Mouse (Mus musculus) urinary bladder, postnatal 36 days (tissue): Measurements from ENCODE around the gene Gm43517.

Source experiments
- DNase-seq, 2 experiments: peaks; one replicate each; pipeline ENCODE4 v3.0.0; 2022; ENCODE audit warnings: low spot score in 2 of 2, mixed read lengths in 1 of 2

Gene Gm43517

DNA sequence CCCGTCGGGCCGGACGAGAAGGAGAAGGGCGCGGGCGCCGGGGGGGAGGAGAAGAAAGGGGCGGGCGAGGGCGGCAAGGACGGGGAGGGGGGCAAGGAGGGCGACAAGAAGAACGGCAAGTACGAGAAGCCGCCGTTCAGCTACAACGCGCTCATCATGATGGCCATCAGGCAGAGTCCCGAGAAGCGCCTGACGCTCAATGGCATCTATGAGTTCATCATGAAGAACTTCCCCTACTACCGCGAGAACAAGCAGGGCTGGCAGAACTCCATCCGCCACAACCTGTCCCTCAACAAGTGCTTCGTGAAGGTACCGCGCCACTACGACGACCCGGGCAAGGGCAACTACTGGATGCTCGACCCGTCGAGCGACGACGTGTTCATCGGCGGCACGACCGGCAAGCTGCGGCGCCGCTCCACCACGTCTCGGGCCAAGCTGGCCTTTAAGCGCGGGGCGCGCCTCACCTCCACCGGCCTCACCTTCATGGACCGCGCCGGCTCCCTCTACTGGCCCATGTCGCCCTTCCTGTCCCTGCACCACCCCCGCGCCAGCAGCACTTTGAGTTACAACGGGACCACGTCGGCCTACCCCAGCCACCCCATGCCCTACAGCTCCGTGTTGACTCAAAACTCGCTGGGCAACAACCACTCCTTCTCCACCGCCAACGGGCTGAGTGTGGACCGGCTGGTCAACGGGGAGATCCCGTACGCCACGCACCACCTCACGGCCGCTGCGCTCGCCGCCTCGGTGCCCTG, at the start of gene Gm43517:
Gm43517 (plus strand) TSS at position 299 of the 755 bp plus-strand sequence.
- no peak for DNase-seq

DNA sequence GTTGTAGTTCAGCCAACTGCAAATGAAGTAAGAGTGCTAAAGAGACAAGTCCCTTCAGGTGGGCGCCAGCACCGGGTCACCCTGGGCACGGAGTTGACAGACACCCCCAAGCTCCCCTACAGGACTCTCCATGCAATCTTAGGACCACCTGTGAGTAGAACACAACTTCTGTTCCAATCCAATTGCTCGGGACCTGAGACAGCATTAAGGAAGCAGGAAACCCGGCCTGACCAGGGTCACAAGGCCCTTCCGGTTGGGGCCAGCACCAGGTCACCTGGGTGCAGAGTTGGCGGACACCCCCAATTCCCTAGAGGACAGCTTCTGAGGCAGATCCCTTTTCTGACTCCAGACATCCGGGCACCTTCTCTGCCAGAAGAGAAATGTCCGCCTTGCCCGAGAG, 35.3 kb upstream of the Gm43517 start:
- no peak for DNase-seq

- no peak for DNase-seq
These were observed 16.0 kb upstream of the Gm43517 start for GRCm38 (mm10) chr12:49368931-49369330.

DNA sequence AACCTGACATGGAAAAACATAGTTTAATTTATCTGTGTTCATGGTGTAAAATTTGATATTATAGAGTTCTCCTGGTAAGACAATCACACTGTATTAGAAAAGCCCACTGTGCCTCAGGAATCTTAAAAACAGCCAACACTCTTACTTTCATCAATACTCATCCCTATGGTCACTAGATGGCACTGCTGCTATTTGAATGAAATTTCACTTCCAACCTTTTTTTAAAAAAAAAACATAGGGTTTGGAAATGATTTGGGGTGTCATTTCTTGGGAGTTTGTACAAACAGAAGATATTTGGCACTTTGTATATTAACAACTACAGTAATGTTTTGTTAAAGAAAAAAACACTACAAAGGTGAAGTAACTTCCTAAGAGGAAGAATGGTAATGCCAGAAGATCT, 12.8 kb upstream of the Gm43517 start:
- DNase-seq = no peak

GRCm38 (mm10) chr12:49373176-49373575, 11.8 kb upstream of the Gm43517 start:
- DNase-seq = no peak

DNA sequence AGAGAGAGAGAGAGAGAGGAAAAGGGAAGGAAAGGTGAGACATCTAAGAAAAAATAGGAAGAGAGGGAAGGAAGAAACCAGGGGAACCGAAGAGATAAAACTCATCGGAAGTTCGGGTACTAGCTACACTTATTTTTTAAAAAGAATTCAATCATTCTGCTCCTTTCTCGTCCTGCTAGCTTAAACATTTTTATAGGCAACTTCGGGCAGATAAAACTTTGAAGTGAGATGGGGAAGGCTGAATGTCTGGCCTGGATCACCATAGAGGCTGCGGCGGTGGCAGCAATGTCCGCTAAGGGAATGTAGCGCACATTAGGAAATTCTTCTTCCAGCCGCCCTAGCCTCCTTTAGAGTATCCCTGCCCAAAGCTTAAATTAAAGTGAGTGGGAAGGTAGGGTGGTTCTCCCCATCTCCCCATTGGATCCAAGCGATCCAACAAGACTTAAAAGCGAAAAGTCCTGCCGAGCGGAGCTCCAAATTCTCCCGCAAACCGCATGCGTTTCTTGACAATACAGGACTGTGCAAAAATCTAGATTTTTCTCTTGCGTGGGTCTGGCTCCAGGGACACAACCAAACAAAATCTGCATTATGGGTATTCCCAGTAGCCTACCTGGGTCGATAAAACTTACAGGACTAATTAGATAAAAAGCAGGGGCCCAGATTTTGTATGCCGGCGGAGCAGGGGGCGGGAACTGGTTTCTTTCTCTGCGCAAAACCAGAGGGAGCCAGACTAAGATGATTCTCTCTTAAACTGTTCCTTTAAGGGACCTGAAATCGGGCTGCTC, 11.0 kb upstream of the Gm43517 start:
- DNase-seq = no peak

DNA sequence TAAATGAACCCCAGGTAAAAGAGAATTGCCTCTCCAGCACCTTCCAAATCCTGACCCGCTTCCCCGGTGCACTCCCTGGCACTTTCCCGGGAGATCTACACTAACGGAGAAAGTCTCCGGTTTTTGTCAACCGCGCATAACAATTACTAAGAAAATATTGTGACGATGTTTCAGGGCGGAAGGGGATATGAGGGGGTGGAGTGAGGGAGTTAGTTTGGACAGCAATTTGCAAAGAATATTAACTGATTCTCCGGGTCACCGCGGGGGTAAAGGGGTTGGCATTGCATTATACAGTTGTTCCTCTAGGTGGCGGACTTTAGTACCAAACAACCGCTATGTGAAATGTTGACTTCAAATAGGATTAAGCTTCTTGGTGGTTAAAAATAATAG, 10.4 kb upstream of the Gm43517 start:
- no peak for DNase-seq

DNA sequence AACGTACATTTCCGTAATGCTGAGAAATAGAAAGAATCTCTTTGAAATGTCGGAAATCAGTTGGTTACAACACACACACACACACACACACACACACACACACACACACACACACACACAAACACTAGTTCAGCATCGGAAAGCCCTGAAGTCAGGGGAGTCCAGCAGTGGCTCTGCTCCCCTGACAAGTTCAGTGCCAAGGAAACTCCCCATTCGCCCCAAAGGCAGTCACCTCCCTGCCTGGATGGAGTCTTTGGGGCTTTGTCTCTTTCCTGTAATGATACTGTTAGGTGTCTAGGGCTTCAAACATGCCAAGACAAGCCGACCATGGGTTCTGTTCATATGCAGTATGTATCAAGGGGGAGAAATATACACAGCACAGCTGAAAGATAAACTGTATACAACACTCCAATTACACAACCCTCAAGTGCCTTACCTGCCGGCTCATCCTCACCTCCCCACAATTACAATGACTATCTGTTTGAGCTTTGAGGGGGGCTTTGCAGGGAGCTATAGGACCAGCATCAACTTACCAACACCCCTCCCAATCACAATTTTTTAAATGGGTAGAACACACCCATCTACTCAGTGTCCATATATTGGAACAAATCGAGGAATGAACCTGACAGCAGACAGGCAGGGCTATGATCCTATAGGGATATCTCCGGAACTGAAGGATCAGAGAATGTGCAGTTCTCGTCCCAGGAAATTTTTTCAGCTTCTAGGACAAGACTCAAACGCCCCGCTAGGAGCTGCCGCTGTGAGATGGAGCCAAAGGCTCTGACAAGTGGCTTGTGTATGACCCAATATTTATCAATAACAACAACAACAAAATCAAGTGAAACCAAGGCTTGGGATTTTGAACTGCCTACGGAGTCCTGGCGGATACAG, 9.3 kb upstream of the Gm43517 start:
- DNase-seq = no peak

DNA sequence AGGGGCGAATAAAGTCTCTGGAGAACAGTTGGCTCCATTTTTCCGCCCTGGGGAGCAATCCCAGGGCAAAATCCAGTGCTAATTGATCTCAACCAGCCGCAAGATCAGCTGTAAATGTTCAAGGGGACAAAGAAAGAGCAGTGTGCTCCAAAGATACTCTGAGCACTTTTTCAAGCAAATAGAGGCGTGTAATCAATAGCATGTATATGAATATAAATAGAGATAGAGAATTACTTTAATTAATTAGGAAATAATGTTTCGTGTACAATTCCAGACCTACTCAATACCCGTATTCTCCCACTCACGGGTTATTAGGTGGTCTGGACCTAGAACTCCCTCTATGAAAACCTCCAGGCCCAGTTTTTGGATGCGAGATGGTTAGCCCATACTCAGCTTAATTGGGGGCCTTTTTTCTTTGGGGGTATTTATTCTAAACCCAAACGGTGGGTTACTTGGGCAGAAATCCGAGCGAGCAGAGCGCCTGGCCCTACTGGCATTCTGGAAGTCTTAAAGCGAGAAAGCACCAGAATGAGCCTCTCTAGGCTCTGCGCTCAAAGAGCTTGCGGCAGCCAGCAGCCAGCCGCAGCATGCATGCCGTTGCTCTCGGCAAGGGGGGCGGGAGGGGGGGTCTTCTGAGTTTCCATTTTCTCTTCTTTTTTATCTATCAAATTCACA, 8.5 kb upstream of the Gm43517 start:
- DNase-seq = no peak

- no peak for DNase-seq
These were observed 7.5 kb upstream of the Gm43517 start for GRCm38 (mm10) chr12:49377281-49377970.

DNA sequence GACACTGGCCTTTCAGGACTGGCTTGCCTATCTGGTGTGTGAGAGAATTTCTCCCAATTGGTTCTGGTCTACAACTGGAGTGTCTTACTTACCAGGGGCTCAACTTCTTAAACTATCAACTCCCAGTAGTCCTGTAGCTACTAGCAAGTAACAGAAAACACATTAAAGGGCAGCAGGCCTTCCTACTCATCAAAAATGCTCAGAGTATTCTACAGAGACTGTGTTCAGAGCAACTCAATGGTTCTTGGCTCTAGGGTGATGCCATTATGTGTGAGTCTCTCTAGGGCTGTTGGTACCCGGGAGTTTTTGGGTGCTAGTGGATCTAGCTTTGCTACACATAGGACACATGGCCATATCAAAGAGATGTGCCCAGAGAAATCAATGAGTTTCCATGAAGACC, 6.1 kb upstream of the Gm43517 start:
- no peak for DNase-seq

DNA sequence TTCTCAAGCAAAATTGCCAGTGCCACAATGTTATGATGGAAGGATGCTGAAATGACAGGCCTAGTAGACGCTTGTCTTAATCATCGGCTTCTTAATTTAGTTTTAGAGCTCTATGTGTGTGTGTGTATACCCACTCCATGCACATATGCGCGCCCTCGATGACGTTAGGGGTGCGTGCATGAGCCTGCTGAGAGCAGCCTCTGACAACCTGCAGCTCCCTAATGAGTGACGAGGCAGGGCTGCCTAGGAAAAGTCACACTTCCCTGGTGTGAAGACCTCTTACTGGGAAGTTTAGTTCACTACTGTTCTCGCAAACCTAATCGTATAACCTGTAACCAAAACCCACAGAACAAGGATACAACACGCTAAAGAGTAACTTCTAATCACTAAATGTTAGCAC, 5.5 kb upstream of the Gm43517 start:
- no peak for DNase-seq

DNA sequence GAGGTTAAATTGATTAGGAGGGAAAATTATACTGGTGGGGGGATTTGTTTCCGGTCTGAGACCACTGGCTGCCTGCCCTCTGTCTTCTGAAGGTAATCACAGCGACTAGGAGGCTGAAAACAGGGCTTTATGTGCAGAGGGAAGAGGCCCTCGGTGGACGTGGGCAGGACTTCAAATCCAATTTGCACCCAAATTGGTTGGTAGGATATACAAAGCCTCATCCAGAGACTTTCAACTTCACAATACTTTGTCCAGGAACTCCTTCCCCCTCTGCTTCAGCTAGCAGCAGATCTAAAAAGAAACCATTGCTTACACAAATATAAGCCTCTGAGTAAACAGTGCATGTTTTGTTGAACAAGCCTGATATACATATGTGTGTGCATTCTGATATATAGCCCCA, 4.5 kb upstream of the Gm43517 start:
- DNase-seq = no peak

DNA sequence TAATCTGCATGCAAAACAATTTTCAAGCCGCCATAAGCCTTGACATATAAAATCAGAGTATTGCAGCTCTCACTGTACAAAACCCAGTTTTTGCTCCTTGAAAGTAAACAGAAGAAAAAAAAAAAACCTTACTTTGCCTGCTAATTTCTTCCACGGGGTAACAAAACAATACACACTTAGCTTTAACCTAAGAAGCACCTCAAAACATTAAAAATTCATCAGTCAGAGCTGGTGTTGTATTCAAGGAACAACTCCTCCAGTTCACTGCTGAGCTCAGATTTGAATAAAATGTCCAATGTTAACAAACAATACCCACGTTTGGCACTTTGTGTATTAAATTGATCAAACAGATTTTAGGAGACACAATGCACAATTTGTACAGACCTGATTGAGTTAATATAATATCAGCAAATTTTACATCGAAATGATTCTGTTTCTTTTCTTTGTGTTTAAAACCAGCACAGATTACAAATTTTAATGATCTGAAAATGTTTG, 3.9 kb upstream of the Gm43517 start:
- DNase-seq = no peak

DNA sequence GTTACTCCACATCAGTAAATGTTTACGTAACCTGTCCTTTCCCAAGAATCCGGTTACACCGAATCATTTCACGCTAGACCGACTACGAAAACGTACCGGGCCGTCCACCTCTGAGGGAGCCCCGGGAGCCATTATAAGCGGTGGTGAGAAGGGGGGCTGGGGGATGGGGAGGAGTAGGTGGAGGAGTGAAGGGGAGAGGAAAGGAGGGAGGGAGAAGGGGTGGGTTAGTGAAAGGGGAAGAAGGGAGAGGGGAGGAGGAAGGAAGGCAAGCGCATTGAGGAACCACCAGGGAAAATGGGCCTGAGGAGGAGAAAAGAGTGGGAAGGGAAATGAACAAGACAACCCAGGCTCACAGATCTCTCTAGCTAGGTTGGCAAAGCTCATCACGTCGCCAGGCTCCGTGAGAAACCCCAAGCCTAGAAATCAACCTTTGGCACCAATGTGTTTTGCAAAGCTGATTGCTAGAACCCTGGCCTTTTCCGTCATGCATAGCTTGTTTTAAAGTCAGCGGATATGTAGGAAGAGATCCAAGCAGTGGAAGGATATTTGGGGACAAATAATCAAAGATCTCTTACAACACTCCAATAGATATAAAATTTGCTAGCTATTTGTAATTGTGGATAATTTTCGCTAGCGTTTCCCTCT, 3.1 kb upstream of the Gm43517 start:
- DNase-seq = no peak

GRCm38 (mm10) chr12:49382565-49383520, 2.1 kb upstream of the Gm43517 start, which contains the start of gene Foxg1:
Foxg1 (plus strand) TSS chr12:49382660.
- DNase-seq = no peak

- no peak for DNase-seq
These were observed 1.3 kb upstream of the Gm43517 start for GRCm38 (mm10) chr12:49383521-49384133.

GRCm38 (mm10) chr12:49384295-49384875, 589 bp upstream of the Gm43517 start:
- DNase-seq = no peak
